ENCODE assay signal across 21 mouse cellular contexts in genomic region chr13:76160587-76160986, GRCm38 (mm10).
DNase-seq lines count a peak whose midpoint lies in the region; ATAC-seq and TF ChIP-seq lines count a peak whose summit lies in the region.
"Had no signal": no experiment of that assay in that cellular context is flagged by ENCODE, and none has a peak within 500 bp of the region (broad histone marks: within the 10 kb centered on the region; RNA-seq: fewer than 3 reads in every experiment).

No protein-coding gene starts in this region.

- no peak overlapping the region for H3K27ac ChIP-seq in lung, postnatal 0 days (ENCODE audit: low read length)
- H3K27ac ChIP-seq: embryonic facial prominence, embryonic 15.5 days; forebrain, embryonic 13.5 days; limb, embryonic 12.5 days had no signal

- no peak overlapping the region for H3K4me3 ChIP-seq in lung, postnatal 0 days (ENCODE audit: low read depth, low read length)
- H3K4me3 ChIP-seq: embryonic facial prominence, embryonic 15.5 days; forebrain, embryonic 13.5 days; limb, embryonic 12.5 days had no signal

- no peaks in the 10 kb centered on the region; the same call in 1 of the 2 replicates for H3K4me1 ChIP-seq in lung, postnatal 0 days (ENCODE audit: insufficient read depth, low read depth, low read length)
- H3K4me1 ChIP-seq: embryonic facial prominence, embryonic 15.5 days; forebrain, embryonic 13.5 days; limb, embryonic 12.5 days had no signal

- no peaks in the 10 kb centered on the region for H3K27me3 ChIP-seq in lung, postnatal 0 days (replicated peaks; ENCODE audit: insufficient read depth, low read length)
- H3K27me3 ChIP-seq: embryonic facial prominence, embryonic 15.5 days; forebrain, embryonic 13.5 days; limb, embryonic 12.5 days had no signal

- TF ChIP-seq EP300 in lung, postnatal 0 days (IDR thresholded peaks at IDR 0.05) = 0 out of 2 replicates have a peak, but pooled peaks have one; percentile 13

- peak; percentile 26 for DNase-seq in kidney, adult 9 months
- no peak for DNase-seq in kidney, postnatal 25 days
- DNase-seq in lung, postnatal 0 days (ENCODE audit: low spot score) = peak; percentile 74
- DNase-seq in lung, postnatal 4 days = no peak
- peak; percentile 54 for DNase-seq in lung, postnatal 36 days
- DNase-seq in thymus, adult 18-20 months = no peak
- DNase-seq in layer of hippocampus, adult 8-10 months (ENCODE audit: low spot score in 2 of 2) = no peak
- DNase-seq: adrenal gland, postnatal 25 days; cerebellum, adult 11-12 months; cerebellum, adult 9-11 months; embryo, embryonic 11 days; gastrocnemius, postnatal 14 days; right cerebral cortex, postnatal 25 days; thymus, postnatal 4 days had no signal

- ATAC-seq in lung, postnatal 0 days = peak; percentile 73
- ATAC-seq: CD4-positive, CD25-positive, alpha-beta regulatory T cell, adult 4 months; forebrain, embryonic 13.5 days; hindbrain, embryonic 16.5 days; midbrain, embryonic 16.5 days had no signal

- no peaks in the 10 kb centered on the region for H3K9me3 ChIP-seq in lung, postnatal 0 days (ENCODE audit: low read length)
- H3K9me3 ChIP-seq: embryonic facial prominence, embryonic 15.5 days; forebrain, embryonic 13.5 days had no signal

- H3K36me3 ChIP-seq in lung, postnatal 0 days (ENCODE audit: insufficient read depth, low read length) = 0 out of 2 replicates have a peak, but pooled peaks cover 4% of the 10 kb centered on the region

- H3K9ac ChIP-seq in lung, postnatal 0 days (replicated peaks; ENCODE audit: low read depth) = no peak overlapping the region
- H3K9ac ChIP-seq: embryonic facial prominence, embryonic 15.5 days; forebrain, embryonic 13.5 days; limb, embryonic 12.5 days had no signal

- 49% methylated on average over 2 of the region's 2 CpGs for WGBS in lung, postnatal 0 days

- H3K4me2 ChIP-seq in lung, postnatal 0 days (replicated peaks; ENCODE audit: low read depth, low read length) = no peak overlapping the region
- H3K4me2 ChIP-seq: embryonic facial prominence, embryonic 15.5 days; forebrain, embryonic 13.5 days; limb, embryonic 12.5 days; liver, embryonic 11.5 days had no signal

- no peak for TF ChIP-seq CTCF in lung, postnatal 0 days (IDR thresholded peaks at IDR 0.05)

Comparison
In these comparisons a context has a peak if more than half of its experiments do, and no peak if none do; other contexts are left out.
1. DNase-seq: peak in kidney, adult 9 months (single experiment), lung, postnatal 0 days (single experiment) and lung, postnatal 36 days (single experiment); none in kidney, postnatal 25 days (0 of 2), lung, postnatal 4 days (0 of 2), thymus, adult 18-20 months (0 of 2) and layer of hippocampus, adult 8-10 months (0 of 2).